Mouse (Mus musculus): ENCODE measurements around the gene Pakap.

- TF ChIP-seq CTCF (IDR thresholded peaks at IDR 0.05; ENCODE audit: borderline replicate concordance, control insufficient read depth, extremely low read depth, insufficient read depth, low read length, poor library complexity) (no peak), POLR2A (IDR thresholded peaks at IDR 0.05; ENCODE audit: control insufficient read depth, extremely low read depth, insufficient read depth, low read length, poor library complexity) (no peak)
Measured at GRCm38 (mm10) chr4:57937292-57937691, 369.3 kb downstream of the Pakap start.

Data from thymus, adult 2 months (tissue).